Mouse (Mus musculus) retina, adult 2 months (tissue): ENCODE results near the gene Gpr84.
A peak's percentile ranks its signal among the peaks of the same experiment; 100 is the strongest.

Experiments
- DNase-seq: peaks from one replicate; pipeline ENCODE4 v3.0.0-alpha.2; 2012; ENCODE audit warnings: low read depth, low spot score

The Gpr84 gene

DNA sequence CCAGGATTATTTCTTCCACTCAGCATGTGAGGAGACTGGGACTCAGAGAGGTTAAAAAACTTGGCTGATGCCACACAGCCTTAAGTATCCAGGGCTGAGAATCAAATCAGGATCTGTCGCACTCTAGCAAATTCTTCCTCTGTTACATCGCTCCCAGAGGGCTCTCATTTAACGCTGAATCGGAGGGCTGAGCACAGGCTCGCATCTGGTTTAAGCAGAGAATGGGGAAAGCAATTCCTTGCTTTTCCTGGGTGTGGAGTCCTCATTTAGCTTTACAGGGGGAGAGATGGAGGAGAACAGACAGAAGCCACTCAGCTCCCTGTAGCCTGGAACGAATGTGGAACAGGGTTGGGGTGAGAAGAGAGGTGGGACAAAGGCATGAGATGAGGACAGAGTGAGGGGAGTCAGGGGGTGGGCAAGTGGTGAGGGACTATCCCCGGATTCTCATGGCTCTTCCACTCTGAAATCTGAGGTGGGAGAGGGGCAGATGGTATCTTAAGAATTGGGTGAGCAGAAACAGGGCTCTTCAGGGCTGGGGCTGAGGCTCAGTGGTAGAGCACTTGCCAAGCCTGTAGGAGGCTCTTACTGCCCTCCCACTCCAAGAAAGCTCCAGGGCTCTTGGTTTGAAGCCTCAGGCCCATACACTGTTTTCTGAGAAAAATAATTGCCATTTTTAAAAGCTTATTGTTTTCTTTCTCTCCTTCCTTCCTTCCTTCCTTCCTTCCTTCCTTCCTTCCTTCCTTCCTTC lies 25.2 kb upstream of the Gpr84 start:
- no peak for DNase-seq

GRCm38 (mm10) chr15:103335040-103335439 lies 24.6 kb upstream of the Gpr84 start:
- DNase-seq: no peak

DNA sequence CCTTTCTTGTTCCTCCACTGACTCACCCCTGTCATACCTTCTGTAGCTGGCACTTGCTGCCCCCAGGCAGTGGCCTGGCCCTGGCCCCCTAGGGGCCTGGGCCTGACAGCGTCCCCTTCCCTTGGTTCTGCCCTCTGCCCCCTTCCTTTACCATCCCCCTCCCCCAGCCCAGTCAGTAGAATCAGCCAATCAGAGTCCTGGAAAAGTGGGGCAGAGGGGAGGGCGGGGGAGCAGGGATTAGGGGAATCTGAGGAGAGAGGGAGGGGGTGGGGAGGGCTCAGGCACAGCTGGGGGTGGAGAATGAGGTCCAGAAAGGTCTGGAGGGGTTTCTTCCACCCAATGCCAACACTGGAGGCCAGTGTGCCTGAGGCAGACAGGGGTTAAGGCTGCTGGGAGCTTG lies 23.8 kb upstream of the Gpr84 start:
- DNase-seq: peak; percentile 95

DNA sequence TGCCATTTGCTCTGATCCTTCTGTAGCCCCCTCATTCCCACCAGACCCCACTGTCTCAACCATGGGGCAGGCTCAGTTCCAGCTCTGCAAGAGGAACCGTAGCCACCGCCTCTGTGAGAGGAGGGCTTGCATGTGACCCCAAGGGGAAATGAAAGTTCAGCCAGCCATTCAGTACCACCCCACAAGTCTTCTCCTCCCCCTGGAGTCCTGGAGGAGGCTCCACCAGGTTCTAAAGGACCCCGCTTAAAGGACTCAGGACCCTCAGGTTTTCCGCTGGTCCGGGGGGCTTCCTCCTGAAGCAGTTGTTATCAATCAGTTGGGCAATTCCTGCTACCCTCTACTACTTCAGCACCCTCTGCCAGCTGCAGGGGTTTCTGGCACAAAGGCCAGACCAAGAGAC lies 23.3 kb upstream of the Gpr84 start:
- DNase-seq: no peak

DNA sequence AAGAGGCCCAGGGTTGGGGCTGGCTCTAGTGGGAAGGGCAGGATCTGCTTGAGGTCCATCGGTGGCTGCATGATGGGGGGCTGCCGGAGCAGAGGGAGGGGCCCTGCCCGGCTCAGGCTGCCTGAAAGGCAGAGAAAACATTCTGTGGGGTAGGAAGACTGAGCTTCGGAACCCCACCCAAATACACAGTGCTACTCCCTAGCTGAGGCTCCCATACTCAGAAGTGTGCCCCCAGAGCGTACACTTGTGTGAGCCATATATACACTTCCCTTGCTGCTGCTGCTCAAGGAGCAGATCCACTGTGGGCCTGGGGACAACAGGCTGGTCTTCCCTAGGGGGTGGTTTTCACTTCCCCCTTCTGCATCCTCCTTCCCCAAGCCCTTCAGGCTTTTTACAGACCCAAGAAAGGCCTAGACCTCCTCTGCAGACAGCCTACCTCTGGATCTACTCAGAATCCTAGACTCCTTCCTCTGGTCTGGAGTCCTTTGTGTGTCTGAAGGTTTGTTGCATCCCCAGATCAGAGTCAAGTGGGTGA lies 22.7 kb upstream of the Gpr84 start:
- no peak for DNase-seq

DNA sequence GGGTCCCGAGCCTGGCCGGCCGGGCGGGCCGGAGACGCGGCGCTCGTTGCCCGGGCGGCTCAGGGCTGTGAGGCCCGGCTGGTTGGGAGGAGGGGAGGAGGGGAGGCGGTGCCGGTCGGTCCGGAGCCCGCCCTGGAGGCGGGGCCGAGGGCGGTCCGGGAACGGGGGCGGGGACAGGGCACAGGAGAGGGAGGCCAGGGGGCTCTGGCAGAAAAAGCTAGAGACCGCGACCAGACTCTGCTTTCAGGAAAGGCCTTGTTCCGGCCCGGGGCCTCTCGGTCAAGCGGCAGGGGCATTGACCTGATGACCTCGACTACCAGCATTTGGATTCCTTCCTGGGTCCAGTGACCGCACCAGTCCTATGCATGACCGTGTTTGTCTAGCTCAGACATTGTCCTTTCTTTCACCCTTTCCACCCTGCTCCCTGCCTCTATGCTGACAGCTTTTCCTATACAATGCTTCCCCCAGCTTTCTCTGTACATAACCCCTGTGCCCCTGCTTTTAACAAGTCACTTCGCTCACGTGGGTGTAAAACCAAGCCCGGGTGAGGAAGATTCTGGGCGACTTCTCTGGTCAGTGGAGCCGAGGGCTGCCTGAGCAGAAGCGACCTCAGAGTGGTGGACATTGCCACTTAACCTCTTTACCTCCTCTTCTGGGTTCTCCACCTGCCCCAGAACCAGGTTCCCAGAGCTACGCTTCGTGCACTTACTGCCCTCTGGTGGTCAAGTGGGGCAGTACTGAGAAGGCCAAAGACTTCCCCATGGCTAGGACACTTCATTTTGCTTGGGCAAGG lies 13.2 kb upstream of the Gpr84 start:
- no peak for DNase-seq

- DNase-seq: no peak
These were observed 12.7 kb upstream of the Gpr84 start for GRCm38 (mm10) chr15:103323070-103323454.

- no peak for DNase-seq
These were observed 12.0 kb upstream of the Gpr84 start for GRCm38 (mm10) chr15:103322396-103322795.

DNA sequence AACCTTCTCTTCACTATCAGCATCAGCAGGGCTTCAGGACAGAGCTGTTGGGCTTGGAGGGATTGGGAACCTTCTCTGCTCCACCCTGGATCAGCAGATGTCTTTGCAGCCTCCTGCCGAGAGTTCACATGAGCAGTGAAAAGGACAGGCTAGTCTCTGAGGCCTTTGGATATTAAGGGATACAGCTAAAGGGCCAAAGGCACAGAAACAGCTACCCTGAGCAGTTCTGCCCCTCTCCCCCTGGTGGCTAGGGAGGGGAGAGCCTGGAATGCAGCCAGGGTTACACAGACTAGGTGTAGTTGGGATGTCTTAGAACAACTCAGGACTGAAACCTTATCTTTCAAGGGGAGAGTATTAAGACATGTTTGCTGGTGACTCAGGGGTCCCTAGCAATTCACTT lies 10.7 kb upstream of the Gpr84 start:
- DNase-seq: no peak

GRCm38 (mm10) chr15:103318201-103318816 lies 7.9 kb upstream of the Gpr84 start:
- DNase-seq: no peak

DNA sequence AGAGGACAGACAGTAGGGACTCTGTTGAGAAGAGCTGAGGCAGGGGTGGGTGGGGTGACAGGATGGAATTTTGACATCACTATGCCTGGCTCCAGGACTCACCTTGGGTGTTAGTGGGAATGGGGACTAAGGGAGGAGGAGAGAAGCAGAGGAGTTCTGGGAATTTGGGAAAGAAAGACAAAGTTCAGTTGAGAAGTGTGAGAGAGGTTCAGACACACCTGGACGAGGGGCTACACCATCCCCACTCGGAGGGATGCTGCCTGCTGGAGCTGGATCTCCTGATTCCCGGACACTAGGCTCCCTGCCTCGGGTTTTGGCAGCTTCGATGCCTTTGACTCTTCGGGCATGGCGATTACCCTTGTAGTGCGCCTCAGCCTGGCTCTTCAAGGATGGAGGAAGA lies 7.3 kb upstream of the Gpr84 start:
- no peak for DNase-seq

DNA sequence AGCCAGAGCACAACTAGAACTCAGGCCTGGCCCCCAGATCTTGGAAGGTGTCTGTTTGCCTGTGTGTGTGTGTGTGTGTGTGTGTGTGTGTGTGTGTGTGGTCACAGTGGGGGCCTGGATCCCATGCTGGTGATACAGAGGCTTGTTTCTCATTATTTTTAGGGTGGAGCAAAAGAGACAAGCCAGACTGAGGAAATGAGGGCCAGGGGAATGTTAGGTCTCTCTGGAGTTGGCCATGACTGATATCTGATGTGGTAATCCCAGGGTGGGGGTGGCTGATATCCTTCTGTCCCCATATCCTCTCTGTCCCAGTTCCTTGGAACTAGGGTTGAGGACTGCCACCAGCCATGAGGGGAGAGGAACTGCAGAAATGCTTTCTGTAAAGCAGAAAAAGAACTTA lies 6.7 kb upstream of the Gpr84 start:
- DNase-seq: no peak

- no peak for DNase-seq
These were observed 5.8 kb upstream of the Gpr84 start for GRCm38 (mm10) chr15:103315979-103316776.

GRCm38 (mm10) chr15:103315011-103315502 lies 4.6 kb upstream of the Gpr84 start:
- DNase-seq: no peak

GRCm38 (mm10) chr15:103314181-103314580 lies 3.8 kb upstream of the Gpr84 start:
- no peak for DNase-seq

GRCm38 (mm10) chr15:103313495-103314095 lies 3.2 kb upstream of the Gpr84 start:
- DNase-seq: no peak

DNA sequence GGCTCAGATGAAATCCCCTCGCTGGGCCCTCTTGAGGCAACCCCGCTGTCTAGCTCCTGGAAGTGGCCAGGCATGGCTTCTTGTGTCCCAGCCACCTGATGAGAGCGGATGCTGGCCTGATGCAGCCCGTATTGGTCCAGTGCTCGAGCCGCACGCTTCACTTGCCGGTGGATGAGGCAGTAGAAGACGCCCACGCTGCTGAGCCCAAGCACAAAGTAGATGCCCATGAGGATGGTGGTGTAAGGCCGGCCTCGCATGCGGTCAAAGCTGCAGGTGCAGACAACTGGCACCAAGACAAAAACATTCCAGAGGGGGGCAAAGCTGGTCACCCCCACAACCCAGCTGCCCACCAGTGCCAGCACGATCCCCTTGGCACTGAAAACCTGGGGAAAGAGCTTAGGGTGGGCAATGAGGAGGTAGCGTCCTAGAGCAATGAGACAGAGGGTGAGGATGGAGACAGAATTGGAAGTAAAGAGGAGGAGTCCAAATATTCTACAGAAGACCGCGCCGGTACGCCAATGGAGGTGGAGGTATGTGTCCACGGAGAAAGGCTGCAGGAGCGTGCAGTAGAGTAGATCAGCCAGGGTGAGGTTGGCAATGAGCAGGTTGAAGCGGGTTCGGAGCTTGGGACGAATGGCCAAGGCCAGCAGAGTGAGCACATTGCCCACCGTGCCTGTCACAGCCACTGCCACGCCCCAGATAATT lies 1.4 kb downstream of the Gpr84 start:
- no peak for DNase-seq

- DNase-seq: no peak
These were observed 2.1 kb downstream of the Gpr84 start for GRCm38 (mm10) chr15:103308056-103308875.

- DNase-seq: peak; percentile 88
These were observed 3.3 kb downstream of the Gpr84 start for GRCm38 (mm10) chr15:103307125-103307524.
